Comparison of ENCODE assay signal across 26 mouse cellular contexts in genomic region chr4:126117116-126117515, GRCm38 (mm10). TPM values are rescaled to one million over a fixed set of nuclear protein-coding genes. Genes with fewer than 3 reads are reported as not detected.
A peak's percentile ranks its signal among the peaks of the same experiment; 100 is the strongest.
DNase-seq lines count a peak whose midpoint lies in the region; ATAC-seq and TF ChIP-seq lines count a peak whose summit lies in the region.
"Had no signal": no experiment of that assay in that cellular context is flagged by ENCODE, and none has a peak within 500 bp of the region (broad histone marks: within the 10 kb centered on the region; RNA-seq: fewer than 3 reads in every experiment).

No protein-coding gene starts in this region.

- intact Hi-C loops in gastrocnemius, adult 2 months (cut with DNase I), result no loop called here
- intact Hi-C loops in gastrocnemius, postnatal 14 days (cut with DNase I; ENCODE audit: low total_unique reads), result loop anchor here (5.0 kb wide), 1 partner anchor 35 kb away; no protein-coding TSS in a partner anchor

- no peaks in the 10 kb centered on the region for H3K27me3 ChIP-seq in cerebellum, adult 2 months (ENCODE audit: control insufficient read depth, insufficient read depth, low read length)
- no peaks in the 10 kb centered on the region for H3K27me3 ChIP-seq in lung, embryonic 15.5 days
- H3K27me3 ChIP-seq in kidney, embryonic 14.5 days (ENCODE audit: control insufficient read depth, insufficient read depth, low read length), result no peaks in the 10 kb centered on the region
- H3K27me3 ChIP-seq: heart, embryonic 15.5 days; limb, embryonic 13.5 days; midbrain, embryonic 15.5 days; neural tube, embryonic 13.5 days; stomach, embryonic 15.5 days had no signal

- DNase-seq in cerebellum, adult 2 months, result peak; percentile 35 to 44
- DNase-seq in gastrocnemius, adult 2 months, result no peak
- DNase-seq in gastrocnemius, postnatal 14 days, result no peak
- no peak for DNase-seq in lung, postnatal 14 days
- peak; percentile 49 for DNase-seq in brain, adult 2 months (ENCODE audit: low read depth, low spot score)
- DNase-seq: heart, postnatal 36 days; kidney, adult 9 months; kidney, postnatal 25 days; right cerebral cortex, adult 18-20 months; thymus, postnatal 25 days had no signal

- TF ChIP-seq POLR2A in cerebellum, adult 2 months (IDR thresholded peaks at IDR 0.05; ENCODE audit: borderline replicate concordance, insufficient read depth, low read length), result no peak

- no peaks in the 10 kb centered on the region for H3K9me3 ChIP-seq in lung, embryonic 15.5 days
- peaks cover 4% of the 10 kb centered on the region for H3K9me3 ChIP-seq in kidney, embryonic 14.5 days (ENCODE audit: control insufficient read depth, low read length)
- H3K9me3 ChIP-seq: heart, embryonic 15.5 days; midbrain, embryonic 15.5 days; stomach, embryonic 15.5 days had no signal

- no peak for ATAC-seq in cerebellum, adult (ENCODE audit: insufficient number of reproducible peaks, low FRiP score, low TSS enrichment)
- ATAC-seq in lung, embryonic 15.5 days (ENCODE audit: borderline replicate concordance, extremely low read depth, low FRiP score, low TSS enrichment), result no peak
- no peak for ATAC-seq in kidney, embryonic 14.5 days (ENCODE audit: low FRiP score, low TSS enrichment)
- ATAC-seq: CD4-positive, CD25-positive, alpha-beta regulatory T cell, adult 4 months; hindbrain, embryonic 16.5 days; intestine, embryonic 16.5 days; midbrain, embryonic 15.5 days had no signal

- H3K36me3 ChIP-seq in lung, embryonic 15.5 days, result peaks cover 8% of the 10 kb centered on the region
- peaks cover 2% of the 10 kb centered on the region for H3K36me3 ChIP-seq in kidney, embryonic 14.5 days (ENCODE audit: control insufficient read depth, insufficient read depth, low read length)
- H3K36me3 ChIP-seq: heart, embryonic 15.5 days had no signal

- 38% methylated on average over 8 of the region's 8 CpGs for WGBS in cerebellum, adult 2 months
- 60% methylated on average over 8 of the region's 8 CpGs for WGBS in lung, embryonic 15.5 days
- WGBS in kidney, embryonic 14.5 days, result 82% methylated on average over 8 of the region's 8 CpGs

- no peak overlapping the region for H3K4me3 ChIP-seq in cerebellum, adult 2 months (replicated peaks; ENCODE audit: insufficient read depth, low read depth, low read length)
- H3K4me3 ChIP-seq in gastrocnemius, adult 2 months, result no peak overlapping the region
- H3K4me3 ChIP-seq in lung, embryonic 15.5 days, result no peak overlapping the region
- no peak overlapping the region for H3K4me3 ChIP-seq in kidney, embryonic 14.5 days (ENCODE audit: low read length)
- H3K4me3 ChIP-seq: embryonic facial prominence, embryonic 10.5 days; heart, embryonic 15.5 days; layer of hippocampus, adult 2 months; limb, embryonic 13.5 days; midbrain, embryonic 15.5 days; myocyte; neural tube, embryonic 13.5 days; stomach, embryonic 15.5 days had no signal

- peak overlapping the region; percentile 94 for H3K27ac ChIP-seq in cerebellum, adult 2 months (ENCODE audit: insufficient read depth, low read length)
- peak overlapping the region; percentile 97 for H3K27ac ChIP-seq in gastrocnemius, adult 2 months
- 0 out of 2 replicates have a peak overlapping the region, but pooled peaks have one; percentile 27 for H3K27ac ChIP-seq in lung, embryonic 15.5 days
- no peak overlapping the region for H3K27ac ChIP-seq in kidney, embryonic 14.5 days (ENCODE audit: low read depth, low read length)
- H3K27ac ChIP-seq: embryonic facial prominence, embryonic 10.5 days; heart, embryonic 15.5 days; layer of hippocampus, adult 2 months; limb, embryonic 13.5 days; liver, embryonic 14.5 days; midbrain, embryonic 15.5 days; neural tube, embryonic 13.5 days had no signal

- peaks cover 75% of the 10 kb centered on the region for H3K4me1 ChIP-seq in cerebellum, adult 2 months (ENCODE audit: control insufficient read depth, insufficient read depth, low read length)
- peaks cover 48% of the 10 kb centered on the region for H3K4me1 ChIP-seq in lung, embryonic 15.5 days
- H3K4me1 ChIP-seq in kidney, embryonic 14.5 days (ENCODE audit: control insufficient read depth, insufficient read depth, low read length), result 0 out of 2 replicates have a peak, but pooled peaks cover 3% of the 10 kb centered on the region
- H3K4me1 ChIP-seq: midbrain, embryonic 15.5 days had no signal

- no peak overlapping the region for H3K9ac ChIP-seq in lung, embryonic 15.5 days
- no peak overlapping the region for H3K9ac ChIP-seq in kidney, embryonic 14.5 days (ENCODE audit: low read depth, low read length)
- H3K9ac ChIP-seq: heart, embryonic 15.5 days; limb, embryonic 13.5 days; liver, embryonic 14.5 days; midbrain, embryonic 15.5 days; stomach, embryonic 15.5 days had no signal

- no peak for TF ChIP-seq CTCF in cerebellum, adult 2 months (IDR thresholded peaks at IDR 0.05; ENCODE audit: borderline replicate concordance, insufficient read depth, low read depth, low read length)
- no peak for TF ChIP-seq CTCF in gastrocnemius, adult 2 months (IDR thresholded peaks at IDR 0.05)

- H3K4me2 ChIP-seq in lung, embryonic 15.5 days, result no peak overlapping the region
- H3K4me2 ChIP-seq in kidney, embryonic 14.5 days (replicated peaks; ENCODE audit: low read depth, low read length), result no peak overlapping the region
- H3K4me2 ChIP-seq: heart, embryonic 15.5 days; limb, embryonic 13.5 days; midbrain, embryonic 15.5 days; neural tube, embryonic 13.5 days; stomach, embryonic 15.5 days had no signal

RNA-seq across cellular contexts. Expression of gene Stk40, which starts 13.4 kb away (rescaled TPM):
- 23.3 and 24.9 TPM in 2 replicates for polyA plus RNA-seq in cerebellum, adult 2 months (2012; rRNA removed)
- 100 to 1,000 TPM; 102 to 108 TPM for total RNA-seq in gastrocnemius, adult 2 months (2021)
- 10 to 100 TPM; 25.1 to 41.9 TPM for total RNA-seq in gastrocnemius, postnatal 14 days (2021)
- polyA plus RNA-seq in lung, embryonic 15.5 days (2015; fragmentation: Nextera tagmentation; extraction: Ambion mirVana), result 37.8 and 40.7 TPM in 2 replicates
- polyA plus RNA-seq in kidney, embryonic 14.5 days (2014; fragmentation: Nextera tagmentation; extraction: Ambion mirVana), result 19.1 and 24.9 TPM in 2 replicates

RNA-seq across cellular contexts. Expression of gene Lsm10, which starts 20.7 kb away (rescaled TPM):
- polyA plus RNA-seq in cerebellum, adult 2 months (2012; rRNA removed), result 21.4 and 28.8 TPM in 2 replicates
- 1 to 10 TPM; 7.3 to 7.4 TPM for total RNA-seq in gastrocnemius, adult 2 months (2021)
- total RNA-seq in gastrocnemius, postnatal 14 days (2021), result 1 to 10 TPM; 5.7 to 8.3 TPM
- polyA plus RNA-seq in lung, embryonic 15.5 days (2015; fragmentation: Nextera tagmentation; extraction: Ambion mirVana), result 50.3 and 54.1 TPM in 2 replicates
- polyA plus RNA-seq in kidney, embryonic 14.5 days (2014; fragmentation: Nextera tagmentation; extraction: Ambion mirVana), result 47.3 and 52.4 TPM in 2 replicates

RNA-seq across cellular contexts. Expression of gene Eva1b, which starts 30.4 kb away (rescaled TPM):
- 9.0 and 9.2 TPM in 2 replicates for polyA plus RNA-seq in cerebellum, adult 2 months (2012; rRNA removed)
- 1 to 10 TPM; 2.9 to 4.4 TPM for total RNA-seq in gastrocnemius, adult 2 months (2021)
- 10 to 100 TPM; 16.2 to 16.6 TPM for total RNA-seq in gastrocnemius, postnatal 14 days (2021)
- 95.9 and 101 TPM in 2 replicates for polyA plus RNA-seq in lung, embryonic 15.5 days (2015; fragmentation: Nextera tagmentation; extraction: Ambion mirVana)
- 96.1 and 124 TPM in 2 replicates for polyA plus RNA-seq in kidney, embryonic 14.5 days (2014; fragmentation: Nextera tagmentation; extraction: Ambion mirVana)
- total RNA-seq: megakaryocyte-erythroid progenitor cell, adult 5-6 weeks had no signal

RNA-seq across cellular contexts. Expression of gene Sh3d21, which starts 46.2 kb away (rescaled TPM):
- polyA plus RNA-seq in cerebellum, adult 2 months (2012; rRNA removed), result 1.6 and 2.0 TPM in 2 replicates
- total RNA-seq in gastrocnemius, adult 2 months (2021), result 1 to 10 TPM in 1 of 2 experiments, under 1 TPM in 1; 0.97 to 1.2 TPM
- total RNA-seq in gastrocnemius, postnatal 14 days (2021), result 1 to 10 TPM; 1.1 to 1.2 TPM
- polyA plus RNA-seq in lung, embryonic 15.5 days (2015; fragmentation: Nextera tagmentation; extraction: Ambion mirVana), result 7.2 and 9.4 TPM in 2 replicates
- 7.3 and 8.7 TPM in 2 replicates for polyA plus RNA-seq in kidney, embryonic 14.5 days (2014; fragmentation: Nextera tagmentation; extraction: Ambion mirVana)

RNA-seq across cellular contexts. Expression of gene Oscp1, which starts 58.8 kb away (rescaled TPM):
- polyA plus RNA-seq in cerebellum, adult 2 months (2012; rRNA removed), result 12.1 and 12.8 TPM in 2 replicates
- 1 to 10 TPM; 2.3 to 3.7 TPM for total RNA-seq in gastrocnemius, adult 2 months (2021)
- 1 to 10 TPM; 1.2 to 2.0 TPM for total RNA-seq in gastrocnemius, postnatal 14 days (2021)
- polyA plus RNA-seq in lung, embryonic 15.5 days (2015; fragmentation: Nextera tagmentation; extraction: Ambion mirVana), result 20.1 and 22.8 TPM in 2 replicates
- 17.7 and 19.6 TPM in 2 replicates for polyA plus RNA-seq in kidney, embryonic 14.5 days (2014; fragmentation: Nextera tagmentation; extraction: Ambion mirVana)

Comparison
In these comparisons a context has a peak if more than half of its experiments do, and no peak if none do; other contexts are left out.
1. DNase-seq: peak in cerebellum, adult 2 months (2 of 2) and brain, adult 2 months (single experiment); none in gastrocnemius, adult 2 months (single experiment), gastrocnemius, postnatal 14 days (single experiment) and lung, postnatal 14 days (single experiment).